Mouse (Mus musculus): ENCODE data around the gene Plscr2.

GRCm38 (mm10) chr9:92280048-92280447 lies 4.6 kb downstream of the Plscr2 start:
- TF ChIP-seq NANOG (IDR thresholded peaks at IDR 0.05; ENCODE audit: borderline replicate concordance, low read length), result no peak
- no peak for TF ChIP-seq CTCF (conservative IDR thresholded peaks at IDR 0.05; ENCODE audit: low read length)
- no peak for TF ChIP-seq POU5F1 (IDR thresholded peaks at IDR 0.05; ENCODE audit: borderline replicate concordance, low read length)

Data from E14TG2a.4 (cell line).